Mouse (Mus musculus) spleen, adult 18-20 months (tissue): ENCODE data around the gene Gcm2.

ENCODE experiments used
- DNase-seq, 2 experiments: peaks; one replicate each; pipeline ENCODE4 v3.0.0; 2022; ENCODE audit warnings: mixed read lengths in 2 of 2

The Gcm2 gene

GRCm38 (mm10) chr13:41110935-41111334, at the start of gene Gcm2:
Gene Gcm2, minus strand, starts transcription at chr13:41111035.
- DNase-seq = no peak

- DNase-seq = no peak
Measured at GRCm38 (mm10) chr13:41158426-41158825, 47.6 kb upstream of the Gcm2 start.

GRCm38 (mm10) chr13:41153146-41153545, 42.3 kb upstream of the Gcm2 start:
- no peak for DNase-seq

DNA sequence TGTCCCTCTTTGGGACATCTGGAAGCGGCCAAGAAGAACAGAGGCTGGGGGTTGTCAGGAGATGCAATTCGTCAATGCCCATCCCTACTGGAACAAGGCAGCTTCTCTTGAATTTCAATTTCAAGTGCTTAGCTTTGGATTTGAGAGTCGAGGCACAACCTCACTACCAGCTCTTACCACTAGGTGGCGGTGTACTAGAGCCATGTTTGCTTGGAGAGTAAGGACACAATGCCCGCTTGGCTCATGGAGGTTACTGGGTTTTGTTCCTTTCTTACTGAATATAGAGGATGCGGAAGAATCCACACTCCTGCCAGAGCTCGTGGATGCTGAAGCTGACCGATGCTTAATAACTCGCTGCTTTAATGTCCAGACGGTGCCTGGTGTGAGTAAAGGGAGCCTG, 35.4 kb upstream of the Gcm2 start:
- DNase-seq = peak in 1 of 2 experiments; percentile 55

DNA sequence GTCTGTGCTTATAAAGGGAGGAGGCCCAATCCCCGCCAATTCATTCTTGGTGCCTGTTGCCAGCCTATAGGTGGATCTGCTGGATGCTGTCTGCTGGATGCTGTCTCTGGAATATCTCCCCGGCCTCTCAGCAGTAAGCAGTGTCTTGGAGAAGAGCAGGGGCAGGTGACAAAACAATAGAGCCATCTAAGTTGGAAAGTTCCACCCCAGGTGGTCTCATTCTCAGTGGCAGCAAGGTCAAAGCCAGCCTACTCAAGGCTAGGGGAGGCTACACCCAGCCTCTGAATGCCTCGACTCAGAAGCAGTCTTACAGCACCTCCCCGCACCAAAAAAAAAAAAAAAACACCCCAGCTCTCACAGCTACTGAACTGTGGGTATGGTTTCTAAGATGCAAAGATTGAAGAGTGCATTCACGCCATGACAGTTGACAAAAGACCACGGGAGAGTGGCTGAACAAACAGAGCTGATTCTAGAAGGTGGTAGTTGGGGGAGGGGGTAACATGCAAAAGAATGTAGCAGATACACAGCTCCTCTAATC, 34.7 kb upstream of the Gcm2 start:
- no peak for DNase-seq

DNA sequence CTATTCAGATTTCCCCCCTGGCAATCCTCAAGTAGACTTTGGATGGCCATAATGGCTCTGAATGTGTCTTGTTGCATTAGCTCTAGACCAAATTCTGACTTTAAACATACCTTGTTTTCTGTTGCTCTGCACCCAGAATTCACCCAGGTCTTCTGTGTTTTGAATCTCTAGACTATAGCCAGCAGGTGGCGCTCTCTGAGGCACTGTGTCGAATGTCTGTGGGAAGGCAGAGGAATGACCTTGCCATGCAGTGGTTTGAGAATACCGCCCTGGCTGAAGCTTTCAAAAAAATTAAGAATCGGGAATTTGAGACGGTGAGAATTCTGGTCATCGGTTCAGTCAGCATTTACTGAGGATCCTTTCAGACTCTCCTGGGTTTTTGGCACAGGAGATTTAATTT, 24.1 kb upstream of the Gcm2 start:
- peak in 1 of 2 experiments; percentile 56 for DNase-seq

GRCm38 (mm10) chr13:41129061-41129460, 18.2 kb upstream of the Gcm2 start:
- no peak for DNase-seq

DNA sequence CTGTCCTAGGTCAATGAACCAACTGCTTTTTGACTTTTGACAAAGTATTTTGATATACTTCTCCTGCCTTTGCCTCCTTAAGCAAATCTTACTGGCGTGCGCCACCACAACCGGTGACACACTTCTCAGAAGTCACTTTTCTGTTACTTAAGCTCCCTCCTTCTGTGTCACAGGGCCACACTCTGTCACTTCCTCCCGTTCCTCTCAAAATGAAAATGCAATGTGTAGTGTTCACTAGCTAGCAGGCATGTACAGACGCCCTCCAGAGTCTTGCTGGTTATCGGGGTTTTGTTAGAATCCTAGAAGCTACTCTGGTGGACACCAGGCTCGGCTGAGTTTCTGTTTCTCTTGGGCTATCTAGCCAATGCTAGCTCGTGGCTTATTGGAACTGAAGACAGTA, 17.5 kb upstream of the Gcm2 start:
- DNase-seq = no peak

GRCm38 (mm10) chr13:41123666-41124225, 12.9 kb upstream of the Gcm2 start:
- no peak for DNase-seq

- DNase-seq = no peak
Measured at GRCm38 (mm10) chr13:41119152-41119945, 8.5 kb upstream of the Gcm2 start.

DNA sequence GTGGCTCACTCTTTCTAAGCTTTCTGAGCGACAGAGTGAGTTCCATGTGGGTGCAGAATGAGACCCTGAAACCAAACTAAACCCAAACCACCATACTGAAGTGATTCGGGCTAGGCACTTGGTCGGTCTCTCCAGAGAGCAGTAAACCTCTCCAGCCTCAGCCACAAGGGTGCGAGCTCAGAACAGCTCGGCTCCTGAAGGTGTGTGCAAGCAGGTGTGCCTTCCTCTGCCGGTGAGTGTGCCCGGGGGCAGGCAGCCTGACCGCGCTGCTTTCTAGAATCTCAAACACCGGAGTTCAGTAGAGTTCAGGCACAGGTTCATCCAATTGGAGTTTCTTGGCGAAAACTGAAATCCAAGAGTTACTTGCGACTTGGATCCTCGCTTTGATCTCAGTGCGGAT, 3.1 kb upstream of the Gcm2 start, which contains the start of gene Sycp2l:
TSS of gene Sycp2l (plus strand) at position 368 of the 400 bp plus-strand sequence.
- DNase-seq = no peak

DNA sequence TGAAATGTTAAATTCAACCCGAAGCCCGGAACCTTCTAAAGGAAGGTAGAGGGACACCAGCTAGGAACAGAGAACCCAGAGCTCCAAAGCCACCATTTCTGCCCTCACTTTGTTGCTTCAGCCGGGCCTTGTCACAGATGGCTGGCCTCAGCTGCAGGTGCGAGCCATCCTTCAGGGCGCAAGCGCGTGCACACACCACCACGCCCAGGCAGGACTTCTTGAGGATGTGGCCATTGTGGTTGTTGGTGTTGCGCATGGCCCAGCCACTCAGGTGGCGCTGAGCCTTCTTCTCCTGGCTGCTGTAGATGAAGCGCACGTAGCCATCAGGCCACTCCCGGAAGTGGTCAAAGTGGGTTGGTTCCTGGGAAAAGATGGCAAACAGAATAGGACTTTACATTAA, 5.3 kb downstream of the Gcm2 start:
- no peak for DNase-seq

DNA sequence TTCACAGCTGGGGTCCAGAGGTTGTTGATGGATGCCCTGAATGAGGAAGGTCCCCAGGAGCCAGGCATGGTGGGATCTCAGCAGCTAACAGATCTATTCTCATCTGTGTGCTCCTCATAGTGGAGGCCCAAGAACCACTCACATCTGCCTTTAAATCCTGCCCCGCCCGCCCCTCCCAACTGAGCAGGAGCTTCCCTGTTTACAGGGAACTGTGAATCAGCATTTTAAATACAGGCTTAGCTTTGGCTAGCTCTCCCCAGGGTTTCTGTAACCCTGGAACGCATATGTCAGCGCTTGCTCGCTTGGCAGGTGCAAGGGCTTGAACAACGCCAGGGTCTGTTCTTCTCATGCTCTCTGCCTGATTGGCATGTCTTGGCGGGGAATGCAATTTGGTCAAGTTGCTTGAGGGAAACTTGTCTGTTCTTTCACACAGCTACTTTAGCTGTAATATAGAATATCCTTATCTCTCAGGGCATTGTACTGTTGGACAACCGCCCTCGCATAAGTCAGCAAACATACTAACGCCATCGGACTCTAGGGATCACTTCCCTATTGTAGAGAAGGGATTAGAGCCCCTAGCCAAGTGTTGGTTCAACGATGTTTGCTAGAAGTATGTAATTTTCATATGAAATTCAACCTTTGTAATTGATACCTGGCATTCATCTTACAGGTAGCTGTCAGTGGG, 6.9 kb downstream of the Gcm2 start:
- no peak for DNase-seq

- no peak for DNase-seq
Measured at GRCm38 (mm10) chr13:41100031-41100430, 10.8 kb downstream of the Gcm2 start.

DNA sequence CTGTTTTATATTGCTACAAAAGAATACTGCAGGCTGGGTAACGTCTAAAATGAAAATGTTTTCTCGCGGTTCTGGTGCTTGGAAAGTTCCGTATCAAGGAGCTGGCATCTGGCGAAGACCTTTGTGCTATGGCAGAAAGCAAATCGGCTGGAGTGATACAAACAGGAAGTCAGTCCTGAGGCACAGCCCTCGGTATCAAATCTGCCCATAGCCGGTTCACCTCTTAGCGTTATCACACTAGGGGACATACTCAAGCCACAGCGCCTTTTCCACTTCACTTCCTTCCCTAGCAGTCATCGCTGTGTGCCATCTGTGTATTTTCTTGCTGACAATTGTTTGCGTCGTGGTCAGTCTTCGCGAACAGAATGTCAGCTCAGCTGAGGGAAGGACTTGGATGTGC, 12.5 kb downstream of the Gcm2 start:
- no peak for DNase-seq

- DNase-seq = peak; percentile 55 to 59
Measured at GRCm38 (mm10) chr13:41097324-41098058, 13.3 kb downstream of the Gcm2 start.

- no peak for DNase-seq
Measured at GRCm38 (mm10) chr13:41094160-41094559, 16.7 kb downstream of the Gcm2 start.

DNA sequence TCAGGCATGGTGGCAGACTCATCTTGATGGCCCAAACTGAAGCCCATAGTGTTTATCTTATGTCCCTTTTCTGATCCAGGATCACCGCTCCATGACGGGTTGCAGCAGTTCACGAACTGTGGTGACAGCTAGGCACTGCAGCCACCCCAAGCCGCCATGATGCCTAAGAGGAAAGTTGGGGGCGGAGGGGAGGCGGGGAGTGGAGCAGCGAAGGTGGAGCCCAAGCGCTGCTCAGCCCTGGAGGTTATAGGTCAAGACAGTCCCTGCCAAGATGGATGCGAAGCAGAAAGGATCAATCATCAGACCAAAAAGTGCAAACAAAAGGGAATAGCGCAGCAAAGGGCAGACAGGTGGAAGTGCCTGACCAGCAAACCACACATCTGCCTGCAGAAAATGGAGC, 19.6 kb downstream of the Gcm2 start:
- DNase-seq = no peak

- no peak for DNase-seq
Measured at GRCm38 (mm10) chr13:41088746-41089145, 22.1 kb downstream of the Gcm2 start.

GRCm38 (mm10) chr13:41085140-41085539, 25.7 kb downstream of the Gcm2 start:
- no peak for DNase-seq

- DNase-seq = no peak
Measured at GRCm38 (mm10) chr13:41084521-41084920, 26.3 kb downstream of the Gcm2 start.

- no peak for DNase-seq
Measured at GRCm38 (mm10) chr13:41080700-41081099, 30.1 kb downstream of the Gcm2 start.

DNA sequence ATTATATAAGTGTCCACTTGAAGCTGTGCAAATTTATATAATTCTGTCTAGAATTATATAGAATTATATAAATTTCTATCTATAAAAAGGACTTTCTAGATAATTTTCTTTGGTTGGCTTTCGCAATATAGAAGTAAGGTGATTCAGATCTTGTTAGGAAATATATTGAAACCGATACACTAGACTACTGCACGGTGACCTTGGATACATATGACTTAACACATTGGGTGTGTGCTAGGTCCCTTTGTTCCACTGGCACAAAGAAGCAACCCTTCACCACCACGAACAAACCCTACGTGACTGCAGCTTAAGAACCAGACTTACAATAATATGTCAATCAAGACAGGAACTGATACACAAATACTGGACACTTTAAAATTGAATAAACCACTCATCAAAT, 31.0 kb downstream of the Gcm2 start:
- DNase-seq = no peak
